Mouse (Mus musculus) embryo, embryonic 9.5 days (tissue): ENCODE measurements around the gene Rhbdf2.

Experiments
- DNase-seq: peaks from one replicate; pipeline ENCODE4 v3.0.0-alpha.2; 2017; ENCODE audit errors: extremely low spot score

Gene Rhbdf2

DNA sequence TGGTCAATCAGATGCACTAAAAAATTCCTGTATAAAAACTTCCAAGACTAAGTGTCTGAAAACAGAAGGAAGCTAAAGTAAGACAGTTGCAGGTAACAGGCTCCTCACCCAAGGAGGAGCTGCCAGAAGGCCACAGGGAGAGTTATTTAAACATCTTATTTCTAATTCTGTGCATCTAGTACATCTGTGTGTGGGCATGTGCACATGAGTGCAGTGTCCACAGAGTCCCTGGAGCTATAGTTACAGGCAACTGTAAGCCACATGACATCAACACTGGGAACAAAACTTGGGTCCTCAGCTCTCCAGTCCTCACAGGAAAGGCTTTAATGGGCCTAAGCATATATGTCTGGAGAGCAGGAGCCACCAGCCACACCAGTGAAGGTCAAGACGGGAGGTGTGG lies 74.6 kb downstream of the Rhbdf2 start:
- DNase-seq = no peak

DNA sequence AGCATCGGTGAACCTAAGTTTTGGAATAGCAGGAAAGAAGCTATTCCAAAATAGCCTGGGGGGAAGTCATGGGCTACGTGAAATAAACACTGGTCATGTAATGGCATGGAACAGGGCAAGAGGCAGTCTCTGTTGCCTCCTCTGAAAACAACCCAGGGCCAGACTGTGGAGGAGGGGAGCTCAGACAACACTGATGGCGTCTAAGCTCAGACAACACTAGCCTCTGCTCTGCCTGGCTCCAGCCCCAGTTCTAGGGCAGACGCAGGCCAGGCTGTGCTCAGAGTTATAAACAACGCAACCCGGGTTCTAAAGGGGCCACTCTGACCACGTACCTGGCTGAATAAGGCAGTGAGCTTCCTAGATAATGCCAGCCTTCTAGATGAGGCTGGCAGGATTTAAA lies 76.1 kb downstream of the Rhbdf2 start:
- DNase-seq = no peak

DNA sequence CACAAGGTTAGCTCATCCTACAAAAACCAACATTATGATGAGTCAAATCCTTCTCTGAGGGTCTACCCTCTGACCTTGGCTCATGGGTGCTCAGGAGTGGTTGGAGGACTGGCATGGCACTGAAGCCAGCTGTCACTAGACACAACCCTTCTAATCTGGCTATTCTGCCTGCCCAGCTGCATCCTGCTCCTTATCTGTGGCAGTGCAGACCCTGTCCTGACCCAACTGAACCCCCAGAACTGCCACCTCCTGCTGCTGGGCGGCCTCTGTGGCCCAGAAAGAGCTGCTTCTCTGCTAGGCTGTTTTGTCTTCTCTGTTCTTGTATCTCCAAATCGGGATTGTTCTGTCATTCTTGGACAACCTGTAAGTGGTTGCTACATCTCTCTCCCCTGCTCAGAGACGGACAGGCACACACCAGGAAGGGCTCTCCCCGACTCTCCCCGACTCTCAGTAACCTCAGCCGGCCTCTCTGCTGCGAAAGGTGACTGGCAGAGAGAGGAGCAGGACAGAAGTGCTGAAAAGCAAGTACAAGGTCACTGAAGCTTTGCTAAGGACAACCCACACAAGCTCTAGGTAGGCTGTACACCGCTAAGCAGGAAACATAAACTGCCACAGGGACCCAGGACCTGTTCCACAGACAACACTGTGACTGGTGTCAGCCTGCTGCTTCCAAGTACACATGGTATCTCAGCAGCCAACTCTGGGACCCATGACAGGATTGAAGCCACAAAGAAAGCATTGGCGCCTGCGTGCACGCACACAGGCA lies 77.4 kb downstream of the Rhbdf2 start:
- no peak for DNase-seq

DNA sequence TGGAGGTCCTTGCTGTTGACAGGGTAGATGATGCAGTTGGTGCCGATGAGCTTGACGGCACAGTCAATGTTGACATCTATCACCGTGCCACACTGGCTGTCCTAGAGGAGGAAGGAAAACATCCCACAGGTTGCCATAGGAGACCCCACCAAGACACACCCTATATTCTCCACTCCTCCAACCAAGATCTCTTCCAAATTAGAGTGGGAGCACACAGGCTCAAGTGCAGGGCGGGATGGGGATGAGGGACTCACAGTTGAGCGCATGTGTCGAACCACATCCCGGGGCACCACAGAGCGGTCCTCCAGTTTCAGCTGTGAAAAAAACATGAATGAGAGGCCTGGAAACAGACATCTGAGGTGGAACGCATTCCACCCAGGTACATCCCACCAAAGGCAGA lies 78.0 kb downstream of the Rhbdf2 start:
- no peak for DNase-seq
